Mouse (Mus musculus): Measurements from ENCODE around the gene Ctsa.
"Not testable (repeated sequence)": the region's sequence is repeated elsewhere in the genome, so short reads cannot be mapped to it uniquely, and the experiment has no call there.

The Ctsa gene

DNA sequence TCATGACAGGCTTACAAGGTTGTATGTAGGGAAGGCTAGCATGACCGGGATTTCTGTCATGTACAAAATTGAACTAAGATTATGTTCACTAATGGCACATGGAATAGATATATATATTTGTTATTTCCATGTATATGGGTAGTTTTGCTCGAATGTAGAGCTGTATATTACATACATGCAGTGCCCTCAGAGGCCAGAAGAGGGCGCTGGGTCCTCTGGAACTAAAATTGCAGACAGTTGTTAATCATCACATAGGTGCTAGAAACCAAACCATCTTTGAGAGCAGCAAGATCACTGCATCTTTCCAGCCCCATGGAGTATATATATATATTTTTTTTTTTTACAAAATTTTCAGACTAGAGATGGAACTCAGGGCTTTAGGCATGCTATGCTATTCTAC, 13.1 kb downstream of the Ctsa start:
- no peak for DNase-seq (ENCODE audit: low read depth, low spot score)

DNA sequence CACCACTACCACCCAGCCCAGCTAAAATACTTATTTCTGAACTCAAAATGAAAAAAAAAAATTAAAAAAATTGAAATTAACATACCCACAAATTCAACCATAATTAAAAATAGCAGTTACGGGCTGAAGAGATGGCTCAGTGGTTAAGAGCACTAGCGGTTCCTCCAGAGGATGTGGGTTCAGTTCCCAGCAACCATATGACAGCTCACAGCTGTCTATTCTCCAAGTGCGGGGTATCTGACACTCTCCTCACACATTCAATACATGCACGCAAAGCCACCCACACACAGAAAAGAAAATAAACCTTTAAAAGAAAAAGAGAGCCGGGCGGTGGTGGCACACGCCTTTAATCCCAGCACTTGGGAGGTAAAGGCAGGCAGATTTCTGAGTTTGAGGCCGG, 17.4 kb downstream of the Ctsa start:
- no peak for DNase-seq (ENCODE audit: low read depth, low spot score)

DNA sequence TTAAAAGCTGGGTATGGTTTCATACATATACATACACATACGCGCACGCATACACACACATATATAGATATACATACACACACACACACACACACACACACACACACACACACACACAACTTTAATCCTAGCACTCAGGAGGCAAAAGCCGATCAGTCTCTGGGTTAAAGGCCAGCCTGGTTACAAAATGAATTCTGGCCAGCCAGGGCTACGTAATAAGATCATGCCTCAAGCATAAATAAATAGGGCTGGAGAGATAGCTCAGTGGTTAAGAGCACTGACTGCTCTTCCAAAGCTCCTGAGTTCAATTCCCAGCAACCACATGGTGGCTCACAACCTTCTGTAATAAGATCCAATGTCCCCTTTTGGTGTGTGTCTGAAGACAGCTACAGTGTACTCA, 22.9 kb downstream of the Ctsa start:
- DNase-seq (ENCODE audit: low read depth, low spot score), result not testable (repeated sequence)

DNA sequence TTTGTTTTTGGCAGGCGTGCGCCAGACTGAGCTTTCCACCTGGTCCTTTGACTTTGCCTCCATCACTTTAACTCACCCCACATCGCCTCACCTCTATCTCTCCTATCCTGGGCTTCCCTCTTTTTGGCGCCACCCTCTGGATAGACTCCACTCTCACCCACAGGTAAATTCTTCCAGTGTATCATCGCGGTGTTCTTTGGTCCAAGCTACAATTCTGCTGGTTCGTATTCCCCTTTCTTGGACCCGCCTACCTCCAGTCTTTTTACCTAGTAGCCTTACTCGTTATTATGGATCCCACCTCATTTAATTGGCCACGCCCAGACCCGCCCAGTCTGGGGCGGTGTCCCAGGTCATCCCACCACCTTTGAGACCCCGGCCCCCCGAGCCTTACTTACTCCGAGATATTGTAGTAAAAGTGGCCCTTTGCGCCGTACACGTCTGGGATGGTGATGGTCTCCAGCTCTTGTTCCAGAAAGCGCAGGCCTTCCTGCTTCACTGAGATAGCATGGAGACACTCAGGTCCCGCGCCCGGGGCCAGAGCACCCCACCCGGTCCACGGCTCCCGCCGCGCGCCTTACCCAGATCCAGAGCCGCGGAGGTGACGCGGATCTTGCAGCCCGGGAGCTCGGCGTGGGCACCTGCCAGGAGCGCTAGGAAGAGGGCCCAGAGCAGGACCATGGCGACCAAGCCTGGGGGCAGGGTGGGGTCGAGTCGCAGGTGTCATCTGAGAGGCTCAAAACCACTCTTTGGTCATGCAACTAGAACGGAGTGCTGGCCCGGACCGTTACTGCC, 23.8 kb downstream of the Ctsa start:
- peak; percentile 92 for DNase-seq (ENCODE audit: low read depth, low spot score)

DNA sequence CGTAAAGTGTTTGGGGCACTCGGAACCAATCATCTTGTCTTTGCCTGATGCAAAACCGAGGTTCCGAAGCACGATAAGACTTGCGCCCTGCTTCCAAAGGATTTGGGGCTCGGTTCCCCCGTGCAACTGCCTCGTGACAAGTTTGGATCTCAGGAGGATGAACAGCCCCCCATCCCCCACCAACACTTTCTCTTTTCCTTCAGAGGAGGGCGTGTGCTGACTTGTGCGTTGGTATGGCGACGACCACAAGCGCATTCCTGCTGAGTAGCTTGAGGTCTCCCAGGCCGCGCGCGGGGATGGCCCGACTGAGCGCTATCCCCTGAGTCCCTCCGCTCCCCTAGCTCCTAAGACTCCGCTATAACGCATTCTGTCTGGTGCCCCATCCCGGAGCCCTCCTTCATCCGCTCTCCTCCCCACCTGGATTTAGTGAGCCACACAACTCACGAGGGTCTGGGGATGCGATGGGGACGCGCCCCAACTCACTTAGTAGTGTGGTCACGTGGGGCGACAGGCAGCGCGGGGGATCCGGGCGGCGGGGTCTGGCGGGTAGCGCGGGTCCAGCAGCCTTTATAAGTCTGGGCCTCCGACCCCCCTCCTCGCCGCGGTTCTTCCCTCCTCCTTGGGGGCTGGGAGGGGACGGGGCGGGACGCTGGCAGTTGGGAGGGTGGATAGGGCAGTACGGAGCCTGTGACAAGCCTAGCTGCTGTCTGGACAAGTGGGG, 24.6 kb downstream of the Ctsa start, which contains the start of gene Pltp:
Gene Pltp (minus strand): TSS at position 611 of the 721 bp plus-strand sequence.
- DNase-seq (ENCODE audit: low read depth, low spot score), result peak; percentile 95

DNA sequence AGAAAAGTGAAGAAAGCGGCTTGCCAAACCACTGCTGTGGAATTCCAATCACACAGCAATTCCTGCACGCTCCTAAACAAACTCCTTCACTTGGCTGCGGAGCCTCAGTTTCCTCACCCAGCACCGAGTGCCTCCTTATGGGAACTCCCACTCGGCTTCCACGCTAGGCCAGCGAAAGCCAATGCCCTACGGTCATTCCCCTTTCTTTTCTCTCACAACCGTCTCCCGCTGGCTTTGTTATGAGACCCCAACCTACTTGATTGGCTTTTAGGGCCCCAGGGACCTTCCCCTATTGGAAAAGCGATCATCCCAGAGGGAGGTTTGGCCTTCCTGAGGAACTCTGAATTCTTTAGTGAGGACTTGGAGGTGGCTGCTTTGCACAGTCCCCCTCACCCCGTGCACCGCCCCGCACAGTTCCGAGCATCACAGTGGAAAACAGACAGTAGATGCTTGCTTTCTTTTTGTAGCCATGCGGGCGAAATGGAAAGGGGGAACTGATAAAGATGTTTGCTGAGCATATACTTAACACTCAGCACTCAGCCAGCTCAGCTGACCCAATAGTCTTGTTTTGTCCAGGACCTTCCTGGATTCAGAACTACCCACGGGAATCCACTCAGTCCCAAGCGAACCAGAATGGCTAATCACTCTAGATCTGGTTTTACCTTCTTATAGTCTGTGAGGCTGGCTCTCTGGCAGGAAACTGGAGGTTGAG, 25.3 kb downstream of the Ctsa start:
- peak; percentile 78 for DNase-seq (ENCODE audit: low read depth, low spot score)

DNA sequence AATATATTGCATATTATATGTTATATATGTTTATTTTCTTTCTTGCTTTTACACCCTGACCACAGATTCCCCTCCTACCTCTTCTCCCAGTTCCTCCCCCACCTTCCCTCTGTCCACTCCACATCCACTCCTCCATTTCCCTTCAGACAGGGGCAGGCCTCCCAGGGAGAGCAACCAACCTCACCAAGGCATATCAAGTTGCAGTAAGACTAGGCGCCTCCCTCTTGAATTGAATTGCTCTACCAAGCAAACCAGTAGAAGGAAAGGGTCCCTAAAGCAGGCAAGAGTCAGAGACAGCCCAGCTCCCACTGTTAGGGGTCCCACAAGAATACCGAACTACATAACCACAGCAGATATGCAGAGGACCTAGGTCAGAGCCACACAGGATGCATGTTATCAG, 26.5 kb downstream of the Ctsa start:
- DNase-seq (ENCODE audit: low read depth, low spot score), result no peak

DNA sequence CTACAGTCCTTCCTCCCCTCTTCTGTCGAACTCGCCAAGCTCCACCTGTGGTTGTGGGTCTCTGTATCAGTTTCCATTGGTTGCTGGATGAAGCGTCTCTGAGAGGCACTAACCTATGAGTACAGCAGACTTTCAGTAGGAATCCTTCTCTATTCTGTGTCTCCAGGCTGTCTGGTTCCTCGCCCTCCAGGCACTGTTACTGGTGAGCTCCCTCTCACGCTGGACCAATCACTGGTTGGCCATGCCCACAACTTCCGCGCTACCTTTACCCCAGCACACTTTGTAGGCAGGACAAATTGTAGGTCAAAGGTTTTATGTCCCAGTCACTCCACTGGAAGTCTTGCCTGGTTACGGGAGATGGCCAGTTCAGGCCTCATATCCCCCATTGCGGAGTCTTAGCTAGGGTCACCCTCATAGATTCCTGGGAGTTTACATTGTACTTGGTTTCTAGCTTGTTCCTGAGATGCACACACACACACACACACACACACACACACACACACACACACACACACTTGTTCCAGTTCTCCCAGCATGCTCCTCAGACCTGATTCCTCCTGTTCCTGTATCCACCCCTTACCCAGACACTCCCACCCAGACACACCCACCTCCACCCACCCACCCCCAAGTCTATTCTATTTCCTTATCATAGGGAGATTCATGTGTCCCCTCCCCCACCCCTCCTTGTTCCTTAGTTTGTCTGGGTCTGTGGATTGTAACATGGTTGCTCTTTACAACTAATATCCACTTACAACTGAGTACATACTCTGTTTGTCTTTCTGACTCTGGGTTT, 27.2 kb downstream of the Ctsa start:
- peak; percentile 74 for DNase-seq (ENCODE audit: low read depth, low spot score)

DNA sequence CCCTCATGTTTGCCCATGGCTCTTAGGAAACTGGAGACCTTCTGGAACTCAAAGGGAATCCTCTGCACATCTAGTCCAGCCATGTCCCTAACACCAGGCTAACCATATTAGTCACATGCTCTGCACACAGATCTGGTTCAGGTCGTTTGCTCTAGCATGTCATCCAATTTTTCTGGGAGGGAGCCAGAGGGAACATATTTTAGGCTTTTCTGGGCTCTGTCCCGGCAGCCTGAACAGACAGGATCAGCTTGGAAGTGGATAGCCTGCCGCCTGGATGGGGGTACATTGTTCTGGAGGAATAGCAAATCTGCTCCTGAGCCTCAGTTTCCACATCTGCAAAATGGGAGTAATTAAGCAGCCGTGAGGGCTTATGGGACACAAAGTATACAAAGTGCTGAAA, 28.4 kb downstream of the Ctsa start:
- no peak for DNase-seq (ENCODE audit: low read depth, low spot score)

DNA sequence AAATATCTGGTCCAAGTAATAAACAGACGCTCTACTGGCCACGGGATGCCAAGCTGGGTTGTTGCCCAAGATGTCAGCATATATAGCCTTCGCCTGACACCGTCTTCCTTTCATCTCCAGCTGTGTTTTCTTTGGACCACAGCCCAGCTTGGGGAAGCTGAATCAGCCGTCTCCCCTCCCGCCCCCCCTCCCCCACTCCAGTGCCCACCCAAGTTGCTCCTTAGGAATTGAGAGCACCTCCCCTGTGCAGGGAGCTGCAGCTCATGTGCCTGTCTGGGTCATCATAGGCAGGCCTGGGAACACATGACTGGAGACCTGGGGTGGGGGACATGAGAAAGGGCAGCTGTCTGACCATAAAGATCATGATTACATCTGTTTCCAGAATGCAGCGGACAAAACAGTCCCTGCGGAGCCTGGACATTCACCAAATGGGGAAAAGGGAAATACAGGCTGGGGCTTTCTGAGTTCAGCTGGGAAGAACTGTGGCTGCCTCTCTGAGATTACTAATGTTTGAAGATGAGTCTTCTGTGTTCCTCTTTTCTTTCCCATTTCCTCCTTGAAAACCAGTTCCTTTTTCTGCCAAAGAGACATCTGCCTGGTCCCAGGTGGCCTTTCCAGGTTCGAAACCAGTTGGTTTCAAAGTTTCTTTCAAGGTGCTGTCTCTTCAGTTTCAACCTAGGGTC, 29.6 kb downstream of the Ctsa start:
- DNase-seq (ENCODE audit: low read depth, low spot score), result peak; percentile 41

DNA sequence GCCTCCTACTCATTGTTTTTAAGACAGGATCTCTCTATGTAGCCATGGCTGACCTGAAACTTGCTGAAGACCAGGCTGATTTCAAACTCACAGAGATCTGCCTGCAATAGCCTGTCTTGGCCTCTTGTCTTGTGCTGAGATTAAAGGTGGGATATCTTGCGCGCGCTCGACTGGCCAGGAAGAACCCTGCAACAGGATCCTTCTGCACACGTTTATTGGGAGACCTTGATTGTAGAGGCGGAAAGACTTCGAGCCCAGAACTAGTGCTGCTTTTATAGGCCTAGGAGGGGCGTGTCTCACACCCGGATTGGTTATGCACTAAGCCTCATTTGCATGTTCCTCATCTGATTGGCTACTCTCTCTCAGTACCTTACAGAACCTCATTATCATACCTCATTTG, 30.7 kb downstream of the Ctsa start:
- peak; percentile 41 for DNase-seq (ENCODE audit: low read depth, low spot score)

DNA sequence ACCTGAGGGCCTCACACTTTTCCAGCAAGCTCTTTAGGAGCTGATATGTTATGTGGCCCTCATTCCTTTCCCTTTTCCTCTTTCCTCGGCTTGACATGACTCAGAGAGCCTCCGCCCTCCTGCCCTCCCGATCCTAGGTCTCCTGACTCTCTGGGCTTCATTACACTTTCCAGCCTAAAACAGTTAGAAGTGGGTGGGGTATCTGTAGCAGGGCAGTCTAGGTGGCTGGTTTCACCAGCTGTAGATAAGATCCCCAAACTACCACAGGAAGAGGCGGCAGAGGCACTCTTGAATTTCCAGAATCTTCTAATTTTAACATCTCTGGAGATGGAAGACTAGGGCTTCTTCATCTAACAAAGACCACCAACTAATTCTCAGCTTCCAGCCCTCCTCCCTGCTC, 31.9 kb downstream of the Ctsa start:
- DNase-seq (ENCODE audit: low read depth, low spot score), result no peak

DNA sequence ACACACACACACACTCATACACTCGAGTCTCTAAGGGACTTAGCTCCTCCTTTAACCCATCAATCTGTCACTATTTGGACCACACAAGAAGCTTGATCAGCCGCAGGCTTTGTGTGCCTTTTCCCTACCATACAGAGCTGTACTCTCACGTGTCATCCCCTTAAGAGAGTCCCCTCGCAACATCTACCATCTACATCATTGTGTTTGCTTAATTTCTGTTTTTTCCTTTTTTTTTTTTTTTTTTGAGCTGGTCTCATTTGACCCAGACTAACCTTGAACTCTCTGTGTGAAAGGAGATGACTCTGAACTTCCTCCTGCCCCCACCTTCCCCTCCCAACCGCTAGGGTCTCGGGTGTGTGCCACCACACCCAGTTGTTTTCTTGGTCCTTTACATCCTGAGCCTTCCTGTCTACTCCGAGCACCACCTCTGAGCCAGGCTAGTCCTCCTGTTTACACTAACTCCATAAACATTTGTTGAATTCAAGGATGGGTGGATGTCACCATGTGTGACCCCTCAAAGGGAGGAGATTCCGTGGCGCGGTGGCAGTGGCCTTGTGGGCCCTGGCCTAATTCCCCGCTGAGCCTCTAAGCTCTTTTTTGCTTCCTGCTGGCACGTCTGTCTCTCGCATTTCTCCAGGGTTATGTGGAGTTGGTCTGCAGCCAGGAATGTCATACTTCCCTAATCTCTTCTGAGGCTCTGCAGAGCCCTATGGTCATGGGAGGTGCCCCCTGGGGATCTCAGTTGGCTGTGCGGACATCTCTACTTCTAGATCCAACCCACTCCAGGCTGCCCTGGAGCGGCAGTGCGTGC, 34.3 kb downstream of the Ctsa start:
- DNase-seq (ENCODE audit: low read depth, low spot score), result peak; percentile 92

DNA sequence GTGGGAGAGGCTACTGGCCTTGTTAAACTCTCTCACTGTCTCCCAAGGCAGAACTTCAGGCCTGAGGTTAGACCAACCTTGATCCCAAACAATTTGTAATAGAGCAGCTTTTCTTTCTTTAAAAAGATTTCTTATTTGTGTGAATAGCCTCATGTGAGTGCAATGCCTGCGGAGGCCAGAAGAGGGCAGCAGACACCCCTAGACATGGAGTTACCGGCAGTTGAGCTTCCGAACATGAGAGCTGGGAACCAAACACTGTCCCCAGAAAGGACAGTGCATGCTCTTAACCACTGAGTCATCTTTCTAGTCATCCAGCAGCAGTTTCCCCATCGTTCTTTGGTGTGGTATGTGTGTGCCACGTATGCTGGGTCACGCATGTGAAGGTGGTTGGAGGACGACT, 34.9 kb downstream of the Ctsa start:
- peak; percentile 90 for DNase-seq (ENCODE audit: low read depth, low spot score)

DNA sequence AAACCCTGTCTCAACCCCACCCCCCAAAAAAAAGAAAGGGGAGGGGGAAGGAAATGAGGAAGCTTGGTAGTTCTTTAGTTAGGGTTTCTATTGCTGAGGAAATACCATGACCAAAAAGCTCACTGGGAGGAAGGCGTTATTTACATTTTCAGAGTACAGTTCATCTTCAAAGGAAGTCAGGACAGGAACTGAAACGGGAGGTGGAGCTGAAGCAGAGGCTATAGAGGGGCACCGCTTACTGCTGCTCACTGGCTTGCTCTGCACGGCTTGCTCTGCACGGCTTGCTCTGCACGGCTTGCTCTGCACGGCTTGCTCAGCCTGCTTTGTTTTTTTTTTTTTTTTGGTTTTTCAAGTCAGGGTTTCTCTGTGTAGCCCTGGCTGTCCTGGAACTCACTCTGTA, 35.8 kb downstream of the Ctsa start:
- DNase-seq (ENCODE audit: low read depth, low spot score), result no peak

DNA sequence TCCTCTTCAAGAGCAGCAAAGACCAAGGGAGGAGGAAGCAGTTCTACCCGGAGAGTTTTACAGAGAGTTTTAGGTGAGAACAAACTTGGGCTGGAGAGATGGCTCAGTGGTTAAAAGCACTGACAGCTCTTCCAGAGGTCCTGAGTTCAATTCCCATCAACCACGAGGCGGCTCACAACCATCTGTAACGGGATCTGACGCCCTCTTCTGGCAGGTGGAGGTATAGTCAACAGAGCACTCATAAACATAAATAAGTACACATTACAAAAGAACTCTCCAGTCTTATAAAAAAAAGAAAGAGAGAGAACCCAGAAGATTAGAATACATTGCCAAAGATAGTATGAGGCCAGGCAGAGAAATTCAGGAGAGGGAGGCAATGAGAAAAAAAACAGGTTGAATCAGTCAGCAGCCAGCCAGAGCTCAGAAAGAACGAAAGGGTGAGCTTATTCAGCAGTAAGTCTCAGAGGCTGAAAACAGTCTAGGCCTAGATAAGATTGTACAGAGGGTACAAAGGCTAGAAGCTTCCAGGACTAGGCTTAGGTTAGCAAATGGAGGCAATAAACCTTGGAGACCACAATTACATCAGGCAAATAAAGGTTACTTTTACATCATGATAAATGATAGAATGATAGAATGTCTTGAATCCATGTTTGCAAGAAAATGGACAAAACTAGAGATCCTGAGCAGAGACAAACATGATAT, 39.1 kb downstream of the Ctsa start:
- DNase-seq (ENCODE audit: low read depth, low spot score), result no peak

DNA sequence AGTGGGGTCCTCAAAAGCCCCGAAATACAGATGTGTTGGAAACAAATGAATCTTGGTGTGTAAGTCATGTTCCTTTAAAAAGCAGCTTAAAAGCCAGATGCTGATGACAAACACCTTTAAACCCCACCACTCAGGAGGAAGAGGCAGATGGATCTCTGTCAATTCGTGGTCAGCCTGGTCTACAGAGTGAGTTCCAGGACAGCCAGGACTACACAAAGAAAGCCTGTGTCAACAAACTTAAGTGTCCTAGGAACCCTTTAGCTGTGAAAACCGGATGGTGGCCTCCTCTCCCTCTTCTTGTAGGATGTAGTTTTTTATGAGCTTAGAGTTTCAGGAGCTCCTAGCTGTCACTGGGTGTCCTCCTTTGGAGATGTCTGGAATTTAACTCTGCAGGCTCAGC, 40.9 kb downstream of the Ctsa start:
- DNase-seq (ENCODE audit: low read depth, low spot score), result no peak

DNA sequence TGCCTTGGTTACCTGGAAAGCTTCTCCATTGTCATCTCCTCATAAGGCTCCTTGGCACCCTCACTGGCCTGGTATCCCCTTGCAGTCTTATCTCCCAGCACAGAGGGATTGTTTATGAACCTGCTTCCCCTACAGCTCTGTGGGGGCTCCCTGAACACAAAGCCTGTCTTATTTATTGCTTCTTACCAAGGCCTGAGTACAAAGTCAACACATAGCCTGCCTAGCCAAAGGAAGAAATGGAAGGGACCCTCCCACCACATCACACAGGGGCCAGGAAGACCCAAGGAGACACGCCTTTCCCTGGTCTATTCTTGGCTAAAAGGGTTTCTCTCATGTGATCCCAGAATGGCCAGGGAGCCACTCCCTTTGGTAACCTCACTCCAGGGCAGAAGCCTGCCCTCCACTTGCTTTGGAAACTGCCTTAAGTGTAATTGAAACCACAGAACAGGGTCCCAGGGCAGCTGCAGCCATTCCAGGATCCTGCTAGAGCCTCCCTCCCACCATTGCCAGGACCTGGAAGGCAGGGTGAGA, 41.6 kb downstream of the Ctsa start:
- peak; percentile 77 for DNase-seq (ENCODE audit: low read depth, low spot score)

DNA sequence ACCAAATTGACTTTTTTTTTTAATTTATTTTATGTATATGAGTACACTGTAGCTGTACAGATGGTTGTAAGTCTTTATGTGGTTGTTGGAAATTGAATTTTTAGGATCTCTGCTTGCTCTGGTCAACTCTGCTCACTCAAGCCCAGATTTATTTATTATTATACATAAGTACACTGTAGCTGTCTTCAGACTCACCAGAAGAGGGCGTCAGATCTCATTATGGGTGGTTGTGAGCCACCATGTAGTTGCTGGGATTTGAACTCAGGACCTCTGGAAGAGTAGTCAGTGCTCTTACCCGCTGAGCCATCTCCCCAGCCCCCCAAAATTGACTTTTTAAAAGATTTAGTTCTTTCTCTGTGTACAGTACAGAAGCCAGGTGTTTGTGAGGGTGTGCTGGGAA, 43.0 kb downstream of the Ctsa start:
- not testable (repeated sequence) for DNase-seq (ENCODE audit: low read depth, low spot score)

Data from ES-CJ7 (cell line).